Mouse (Mus musculus): ENCODE data around the gene Spns3.
A peak's percentile ranks its signal among the peaks of the same experiment; 100 is the strongest.

Spns3 gene

GRCm38 (mm10) chr11:72479499-72479898, 70.8 kb downstream of the Spns3 start:
- no peak for DNase-seq

GRCm38 (mm10) chr11:72478228-72478627, 72.1 kb downstream of the Spns3 start:
- DNase-seq: no peak

- no peak for DNase-seq
Observed at GRCm38 (mm10) chr11:72477653-72478052, 72.7 kb downstream of the Spns3 start.

GRCm38 (mm10) chr11:72477182-72477581, 73.1 kb downstream of the Spns3 start:
- DNase-seq: no peak

- DNase-seq: no peak
Observed at GRCm38 (mm10) chr11:72476074-72476625, 74.2 kb downstream of the Spns3 start.

GRCm38 (mm10) chr11:72475408-72475807, 74.9 kb downstream of the Spns3 start:
- no peak for DNase-seq

- peak; percentile 50 to 68 for DNase-seq
Observed at GRCm38 (mm10) chr11:72474926-72475325, 75.4 kb downstream of the Spns3 start.

GRCm38 (mm10) chr11:72473540-72473939, 76.8 kb downstream of the Spns3 start:
- DNase-seq: no peak

GRCm38 (mm10) chr11:72471381-72471780, 78.9 kb downstream of the Spns3 start:
- no peak for DNase-seq

GRCm38 (mm10) chr11:72470004-72470403, 80.3 kb downstream of the Spns3 start:
- DNase-seq: no peak

GRCm38 (mm10) chr11:72469217-72469616, 81.1 kb downstream of the Spns3 start:
- DNase-seq: peak; percentile 78 to 80

GRCm38 (mm10) chr11:72468525-72468924, 81.8 kb downstream of the Spns3 start:
- no peak for DNase-seq

- no peak for DNase-seq
Observed at GRCm38 (mm10) chr11:72466694-72467507, 83.4 kb downstream of the Spns3 start.

GRCm38 (mm10) chr11:72465978-72466693, 84.2 kb downstream of the Spns3 start:
- no peak for DNase-seq

- DNase-seq: no peak
Observed at GRCm38 (mm10) chr11:72464821-72465220, 85.5 kb downstream of the Spns3 start.

GRCm38 (mm10) chr11:72461500-72461981, 88.8 kb downstream of the Spns3 start:
- DNase-seq: no peak

- DNase-seq: no peak
Observed at GRCm38 (mm10) chr11:72458502-72458901, 91.8 kb downstream of the Spns3 start.

- peak; percentile 38 to 71 for DNase-seq
Observed at GRCm38 (mm10) chr11:72457995-72458496, 92.3 kb downstream of the Spns3 start.

- no peak for DNase-seq
Observed at GRCm38 (mm10) chr11:72455694-72456093, 94.6 kb downstream of the Spns3 start.

- DNase-seq: no peak
Observed at GRCm38 (mm10) chr11:72453105-72453953, 97.0 kb downstream of the Spns3 start.

- DNase-seq: no peak
Observed at GRCm38 (mm10) chr11:72452140-72452665, 98.1 kb downstream of the Spns3 start.

GRCm38 (mm10) chr11:72447475-72447874, 102.8 kb downstream of the Spns3 start:
- DNase-seq: no peak

Data from kidney, adult 8-10 months (tissue).